Mouse (Mus musculus) forebrain, embryonic 11.5 days (tissue): Measurements from ENCODE around the gene Hdgf. TPM values are rescaled to one million over a fixed set of nuclear protein-coding genes. Genes with fewer than 3 reads are reported as not detected.

Experiments
- ATAC-seq: fragments of 200-750 bp; cut with Nextera tagmentation; replicated peaks from 2 replicates; pipeline ENCODE4 v1.8.0; 2017; ENCODE audit warnings: moderate TSS enrichment; ENCODE audit not compliant: low FRiP score
- DNase-seq: peaks from one replicate; pipeline ENCODE4 v3.0.0-alpha.2; 2017; ENCODE audit warnings: low spot score
- H3K27ac ChIP-seq: fragments of 300-500 bp; sonication (generic); 2 replicates; pipeline ENCODE4 v1.5.1; 2014; ENCODE audit warnings: low read depth, low read length
- H3K27me3 ChIP-seq: fragments of 300-500 bp; sonication (generic); 2 replicates; pipeline ENCODE4 v1.6.1; 2014; ENCODE audit warnings: mild to moderate bottlenecking, low read length, mixed read lengths; ENCODE audit not compliant: control insufficient read depth, insufficient read depth
- H3K36me3 ChIP-seq: fragments of 300-500 bp; sonication (generic); 2 replicates; pipeline ENCODE4 v1.6.1; 2014; ENCODE audit warnings: mild to moderate bottlenecking, low read length, moderate library complexity, mixed read lengths; ENCODE audit not compliant: control insufficient read depth, insufficient read depth
- H3K4me1 ChIP-seq: fragments of 300-500 bp; sonication (generic); replicated peaks from 2 replicates; pipeline ENCODE4 v1.6.1; 2014; ENCODE audit warnings: low read length, mixed read lengths; ENCODE audit not compliant: control insufficient read depth, insufficient read depth
- H3K4me2 ChIP-seq: fragments of 300-500 bp; sonication (generic); 2 replicates; pipeline ENCODE4 v1.6.1; 2014; ENCODE audit warnings: low read depth, mild to moderate bottlenecking, low read length, moderate library complexity, mixed read lengths; ENCODE audit not compliant: severe bottlenecking
- H3K4me3 ChIP-seq: fragments of 300-500 bp; sonication (generic); 2 replicates; pipeline ENCODE4 v1.5.1; 2014; ENCODE audit warnings: low read depth, low read length
- H3K9ac ChIP-seq: fragments of 300-500 bp; sonication (generic); 2 replicates; pipeline ENCODE4 v1.6.1; 2014; ENCODE audit warnings: low read length
- H3K9me3 ChIP-seq: fragments of 300-500 bp; sonication (generic); 2 replicates; pipeline ENCODE4 v1.6.1; 2016; ENCODE audit warnings: low read length, mixed read lengths; ENCODE audit not compliant: control insufficient read depth
- WGBS: fragments of 180-500 bp; shearing (Covaris S2); extraction: QIAGEN DNeasy Blood & Tissue Kit; methylation state at CpG from one replicate; pipeline ENCODE4 v1.1.7; 2014; 5-methylcytosine and 5-hydroxymethylcytosine counted together
- polyA plus RNA-seq: library from polyadenylated mRNA; unstranded; fragments of >200 nt; fragmentation: Nextera tagmentation; extraction: Ambion mirVana; gene quantifications from 2 replicates; pipeline ENCODE4 v1.2.1, GENCODE M21; 2014

Gene Hdgf
- polyA plus RNA-seq, 1 experiment from 2014 or later = 325 TPM

DNA sequence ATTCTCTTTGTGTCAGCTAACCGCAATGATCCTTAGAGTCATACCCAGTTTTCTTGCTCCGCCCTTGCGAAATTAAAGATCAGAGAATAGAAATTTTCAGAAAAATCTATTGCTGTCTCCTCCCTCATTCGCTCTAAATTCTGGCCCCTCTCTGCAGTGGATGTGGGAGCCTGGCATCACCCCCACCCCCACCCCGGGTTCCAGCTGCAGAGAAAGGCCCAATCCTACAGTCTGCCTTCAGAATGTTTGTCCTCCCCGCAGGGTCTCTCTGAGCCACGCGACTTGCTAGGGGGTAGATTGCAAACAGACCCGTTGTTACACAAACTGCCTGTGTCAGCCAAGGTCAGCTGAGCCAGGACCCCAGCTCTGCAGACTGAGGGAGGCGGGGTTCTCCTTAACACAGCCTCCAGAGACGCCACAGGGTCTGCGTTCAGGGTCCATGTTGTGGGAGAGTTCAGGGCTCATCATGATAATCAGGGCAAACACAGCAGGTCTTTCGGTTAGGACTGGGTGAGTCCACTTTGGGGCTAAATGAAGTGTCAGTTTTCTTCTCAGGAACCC lies 43.9 kb downstream of the Hdgf start:
- peaks cover 5% of the 10 kb centered on the region; the same call in 1 of the 2 replicates for H3K36me3 ChIP-seq
- H3K4me2 ChIP-seq = peak overlapping the region; percentile 77
- H3K27ac ChIP-seq = peak overlapping the region; percentile 84
- peaks cover 52% of the 10 kb centered on the region for H3K4me1 ChIP-seq
- H3K9ac ChIP-seq = peak overlapping the region; percentile 75
- 2% methylated on average over 13 of the region's 13 CpGs for WGBS
- no peaks in the 10 kb centered on the region for H3K9me3 ChIP-seq
- peak overlapping the region; percentile 50 for H3K4me3 ChIP-seq
- DNase-seq = peak; percentile 71
- H3K27me3 ChIP-seq = no peaks in the 10 kb centered on the region
- ATAC-seq = no peak

GRCm38 (mm10) chr3:87951946-87952345 lies 45.8 kb downstream of the Hdgf start:
- 22% methylated on average over 12 of the region's 12 CpGs for WGBS
- H3K27ac ChIP-seq = peak overlapping the region; percentile 41; the same call in 1 of the 2 replicates
- H3K4me2 ChIP-seq = peak overlapping the region; percentile 26
- H3K4me1 ChIP-seq = peaks cover 36% of the 10 kb centered on the region
- H3K27me3 ChIP-seq = no peaks in the 10 kb centered on the region
- H3K36me3 ChIP-seq = peaks cover 5% of the 10 kb centered on the region; the same call in 1 of the 2 replicates
- ATAC-seq (no peak), DNase-seq (no peak)
- H3K9me3 ChIP-seq = no peaks in the 10 kb centered on the region
- H3K4me3 ChIP-seq = peak overlapping the region; percentile 15; the same call in 1 of the 2 replicates
- peak overlapping the region; percentile 1 for H3K9ac ChIP-seq

GRCm38 (mm10) chr3:87952440-87952839 lies 46.3 kb downstream of the Hdgf start:
- Histone ChIP-seq H3K4me1 (peaks cover 31% of the 10 kb centered on the region), H3K27ac (peak overlapping the region; percentile 41; the same call in 1 of the 2 replicates), H3K36me3 (peaks cover 5% of the 10 kb centered on the region; the same call in 1 of the 2 replicates), H3K27me3 (no peaks in the 10 kb centered on the region), H3K9ac (peak overlapping the region; percentile 1; the same call in 1 of the 2 replicates), H3K4me2 (peak overlapping the region; percentile 26), H3K4me3 (peak overlapping the region; percentile 15; the same call in 1 of the 2 replicates), H3K9me3 (no peaks in the 10 kb centered on the region)
- 1% methylated on average over 5 of the region's 5 CpGs for WGBS
- ATAC-seq (no peak), DNase-seq (peak; percentile 58)

DNA sequence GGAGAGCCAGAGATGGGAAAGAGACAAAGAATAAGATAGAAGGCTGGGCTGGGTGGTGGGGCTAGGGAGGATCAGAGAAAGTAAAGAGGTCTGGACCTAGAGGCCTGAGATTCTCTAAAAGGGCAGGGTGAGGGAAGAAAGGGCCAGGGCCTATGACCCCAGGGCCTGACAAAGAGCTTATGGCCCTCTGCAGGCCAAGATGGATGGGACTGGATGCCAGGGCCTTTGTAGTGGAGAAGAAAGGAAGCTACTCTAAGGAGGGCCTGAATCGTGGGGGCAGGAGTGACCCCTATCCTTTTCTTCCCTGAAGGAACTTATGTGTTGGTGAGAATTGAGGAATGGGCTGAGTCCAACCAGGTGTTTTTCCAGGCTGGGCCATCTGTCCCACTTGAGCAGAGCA lies 51.9 kb downstream of the Hdgf start:
- H3K27me3 ChIP-seq = no peaks in the 10 kb centered on the region
- no peaks in the 10 kb centered on the region; the same call in 1 of the 2 replicates for H3K36me3 ChIP-seq
- no peaks in the 10 kb centered on the region for H3K9me3 ChIP-seq
- H3K4me3 ChIP-seq = no peak overlapping the region
- no peak overlapping the region for H3K27ac ChIP-seq
- no peak for DNase-seq
- peaks cover 20% of the 10 kb centered on the region for H3K4me1 ChIP-seq
- 0% methylated on average over 1 of the region's 1 CpGs for WGBS
- H3K4me2 ChIP-seq = no peak overlapping the region
- no peak for ATAC-seq
- 0 out of 2 replicates have a peak overlapping the region, but pooled peaks have one; percentile 5 for H3K9ac ChIP-seq

DNA sequence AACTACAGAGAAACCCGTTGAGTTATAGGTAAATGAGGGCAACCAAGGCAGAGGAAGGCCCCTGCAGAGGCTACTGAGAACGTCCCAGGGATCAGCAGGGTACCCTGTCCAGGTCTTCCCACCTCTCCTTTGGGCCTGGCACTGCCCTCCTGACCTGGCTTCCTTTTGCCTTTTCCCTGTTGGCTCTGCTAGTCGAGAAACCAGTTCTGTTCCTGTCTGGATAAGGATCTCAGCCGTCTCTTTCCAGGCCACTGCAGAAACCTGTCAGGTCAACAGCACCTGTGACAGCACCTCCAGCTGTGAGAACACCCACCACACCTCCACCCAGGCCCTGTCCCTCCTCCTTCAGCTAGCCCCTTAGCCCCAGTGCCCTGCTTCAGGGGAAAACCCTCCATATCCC lies 52.4 kb downstream of the Hdgf start:
- H3K36me3 ChIP-seq = no peaks in the 10 kb centered on the region; the same call in 1 of the 2 replicates
- DNase-seq = no peak
- no peak overlapping the region for H3K4me3 ChIP-seq
- no peak for ATAC-seq
- no peaks in the 10 kb centered on the region for H3K27me3 ChIP-seq
- no peak overlapping the region for H3K4me2 ChIP-seq
- WGBS = 25% methylated on average over 4 of the region's 4 CpGs
- H3K9ac ChIP-seq = 0 out of 2 replicates have a peak overlapping the region, but pooled peaks have one; percentile 5
- peaks cover 20% of the 10 kb centered on the region for H3K4me1 ChIP-seq
- H3K27ac ChIP-seq = no peak overlapping the region
- H3K9me3 ChIP-seq = no peaks in the 10 kb centered on the region

DNA sequence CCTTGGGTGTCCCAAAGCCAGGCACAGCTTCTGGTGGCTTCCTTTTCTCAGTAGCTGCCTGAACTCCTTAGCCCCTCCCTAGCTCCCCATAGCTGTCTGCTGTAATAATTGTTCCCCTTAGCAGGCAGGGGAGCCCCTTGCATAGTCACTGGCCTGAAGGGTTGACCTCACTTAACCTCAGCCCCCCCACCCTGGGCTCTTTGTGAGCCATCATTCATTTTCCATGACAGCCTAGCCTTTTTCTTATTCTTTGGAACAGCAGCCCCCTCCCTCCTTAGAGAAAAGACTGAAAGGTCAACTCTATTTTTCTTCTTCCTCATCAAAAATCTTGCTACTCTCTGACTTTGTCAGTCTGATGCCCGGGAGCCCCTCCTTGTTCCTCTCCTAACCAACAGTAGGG lies 52.8 kb downstream of the Hdgf start:
- no peaks in the 10 kb centered on the region; the same call in 1 of the 2 replicates for H3K36me3 ChIP-seq
- ATAC-seq (no peak), DNase-seq (no peak)
- H3K4me3 ChIP-seq = no peak overlapping the region
- H3K4me1 ChIP-seq = peaks cover 20% of the 10 kb centered on the region
- 20% methylated on average over 1 of the region's 1 CpGs for WGBS
- H3K4me2 ChIP-seq = no peak overlapping the region
- H3K9me3 ChIP-seq = no peaks in the 10 kb centered on the region
- H3K9ac ChIP-seq = no peak overlapping the region
- no peaks in the 10 kb centered on the region for H3K27me3 ChIP-seq
- H3K27ac ChIP-seq = no peak overlapping the region

DNA sequence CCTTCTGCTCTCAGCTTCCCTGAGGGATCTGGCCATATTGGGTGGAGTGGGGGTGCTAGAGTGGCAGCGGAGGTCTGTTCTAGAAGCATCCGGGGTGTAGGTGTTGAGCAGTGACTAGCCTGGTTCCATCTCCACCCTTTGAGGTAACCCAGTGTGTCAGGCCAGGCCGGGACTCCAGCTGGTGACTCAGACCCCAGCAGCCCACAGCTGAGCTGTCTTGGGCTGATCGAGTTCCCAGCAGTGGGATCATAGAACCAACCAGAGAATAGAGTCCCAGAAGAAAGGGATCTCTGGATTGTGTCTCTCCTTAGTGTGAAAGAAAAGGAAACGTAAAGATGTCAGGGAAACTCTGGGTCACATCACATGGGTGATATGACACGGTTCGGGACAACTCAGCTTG lies 53.2 kb downstream of the Hdgf start:
- DNase-seq (no peak), ATAC-seq (no peak)
- Histone ChIP-seq H3K4me3 (no peak overlapping the region), H3K27ac (peak overlapping the region; percentile 96), H3K4me2 (no peak overlapping the region), H3K9ac (no peak overlapping the region), H3K9me3 (no peaks in the 10 kb centered on the region), H3K27me3 (no peaks in the 10 kb centered on the region), H3K4me1 (peaks cover 20% of the 10 kb centered on the region), H3K36me3 (no peaks in the 10 kb centered on the region; the same call in 1 of the 2 replicates)
- 62% methylated on average over 7 of the region's 7 CpGs for WGBS

DNA sequence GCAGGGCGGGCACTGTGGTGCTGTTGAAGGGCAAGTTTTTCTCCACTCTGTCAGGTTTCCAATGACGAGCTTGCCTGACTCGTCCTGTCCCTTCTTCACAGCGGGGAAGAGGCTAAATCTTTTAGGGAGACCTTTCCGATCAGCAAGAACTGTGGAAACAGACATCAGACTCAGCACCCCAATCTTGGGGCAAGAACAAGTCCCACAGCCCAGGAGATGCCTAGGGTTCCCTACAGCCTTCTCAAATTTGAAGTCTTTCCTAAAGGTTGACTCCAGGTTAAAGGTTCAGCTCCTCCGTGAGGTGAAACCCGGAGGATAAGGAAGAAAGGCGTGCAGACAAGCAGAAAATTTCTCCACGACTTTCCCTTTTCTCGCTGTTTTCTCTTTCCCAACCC lies 54.1 kb downstream of the Hdgf start:
- Histone ChIP-seq H3K27ac (peak overlapping the region; percentile 96), H3K27me3 (no peaks in the 10 kb centered on the region), H3K9me3 (no peaks in the 10 kb centered on the region), H3K4me2 (peak overlapping the region; percentile 65), H3K4me1 (peaks cover 20% of the 10 kb centered on the region), H3K9ac (peak overlapping the region; percentile 73), H3K4me3 (peak overlapping the region; percentile 33), H3K36me3 (no peaks in the 10 kb centered on the region)
- DNase-seq (no peak), ATAC-seq (peak; percentile 2; the same call in 1 of the 2 replicates)
- 4% methylated on average over 10 of the region's 10 CpGs for WGBS
